Mouse (Mus musculus): Measurements from ENCODE around the gene Slc6a20a.

DNA sequence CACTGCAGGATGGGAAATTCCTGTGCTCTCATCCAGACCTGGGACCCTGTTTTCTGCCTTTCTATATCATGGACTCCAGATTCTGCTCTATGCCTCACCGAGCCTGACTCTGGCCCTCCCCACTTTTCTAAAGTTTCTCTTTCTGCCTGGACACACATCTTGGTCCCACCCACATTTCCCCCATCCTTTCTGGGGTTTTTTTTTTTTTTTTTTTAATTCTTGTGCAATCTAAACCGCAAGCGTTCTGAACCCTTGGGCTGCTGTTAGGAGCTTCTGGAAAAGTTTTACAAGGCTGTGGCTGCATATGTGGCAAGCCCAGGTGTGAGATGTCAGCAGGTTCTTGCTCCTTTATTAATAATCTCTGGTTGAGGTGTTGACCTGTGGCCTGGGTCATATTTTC, 5.0 kb upstream of the Slc6a20a start:
- TF ChIP-seq CTCF (IDR thresholded peaks at IDR 0.05; ENCODE audit: low read depth) (no peak), EP300 (IDR thresholded peaks at IDR 0.05; ENCODE audit: low read depth) (no peak)

Measured in heart, postnatal 0 days (tissue).